Mouse (Mus musculus): Measurements from ENCODE around the gene Casp9. TPM values are rescaled to one million over a fixed set of nuclear protein-coding genes. Genes with fewer than 3 reads are reported as not detected.

Casp9 gene
- 15.2 TPM for polyA plus RNA-seq (2012; fragmentation: generic; extraction: Trizol)

GRCm38 (mm10) chr4:141793282-141794151 lies at the start of gene Casp9:
TSS of gene Casp9 (plus strand) at chr4:141793612.
- TF ChIP-seq E2F4 (IDR thresholded peaks at IDR 0.05; ENCODE audit: insufficient read depth) (no peak), TCF3 (IDR thresholded peaks at IDR 0.05; ENCODE audit: insufficient read length, low read depth) (no peak), CEBPB (IDR thresholded peaks at IDR 0.05; ENCODE audit: insufficient read depth, poor library complexity, severe bottlenecking) (no peak), MYOG (IDR thresholded peaks at IDR 0.05; ENCODE audit: control insufficient read depth in 1 of 3, insufficient read depth in 1 of 3, insufficient read length in 2 of 3, low read depth in 2 of 3) (peak in 1 of 3 experiments; percentile 30), POLR2A (IDR thresholded peaks at IDR 0.05; ENCODE audit: insufficient read length, low read depth) (peak; percentile 88), USF1 (IDR thresholded peaks at IDR 0.05; ENCODE audit: low read depth) (no peak), MAX (IDR thresholded peaks at IDR 0.05; ENCODE audit: low read depth) (no peak), SRF (IDR thresholded peaks at IDR 0.05; ENCODE audit: control insufficient read depth, insufficient read length, low read depth) (peak; percentile 16), MYOD1 (IDR thresholded peaks at IDR 0.05; ENCODE audit: control insufficient read depth in 1 of 3, insufficient read length in 2 of 3, low read depth in 2 of 3) (no peak), POLR2AphosphoS2 (IDR thresholded peaks at IDR 0.05; ENCODE audit: insufficient read length, low read depth) (peak; percentile 89), REST (IDR thresholded peaks at IDR 0.05; ENCODE audit: insufficient read depth, insufficient read length) (no peak), TCF12 (IDR thresholded peaks at IDR 0.05; ENCODE audit: insufficient read depth, poor library complexity, severe bottlenecking) (no peak)
- H3K4me2 ChIP-seq (ENCODE audit: low read depth): peak within 1 kb of the TSS; percentile 74
- peaks cover 14% of the 10 kb centered on the region for H3K79me2 ChIP-seq (ENCODE audit: control insufficient read depth, insufficient read depth)
- no peaks in the 10 kb centered on the region for H3K27me3 ChIP-seq (ENCODE audit: control insufficient read depth, insufficient read depth, insufficient read length)
- H3ac ChIP-seq (ENCODE audit: control insufficient read depth, insufficient read length): peak within 1 kb of the TSS; percentile 88
- no peaks in the 10 kb centered on the region for H3K36me3 ChIP-seq (ENCODE audit: control insufficient read depth, insufficient read depth)
- H3K4me3 ChIP-seq: peak within 1 kb of the TSS; percentile 46

- Histone ChIP-seq H3K27me3 (ENCODE audit: control insufficient read depth, insufficient read depth, insufficient read length) (no peaks in the 10 kb centered on the region), H3ac (ENCODE audit: control insufficient read depth, insufficient read length) (no peak within 1 kb of the TSS), H3K4me3 (no peak within 1 kb of the TSS), H3K36me3 (ENCODE audit: control insufficient read depth, insufficient read depth) (no peaks in the 10 kb centered on the region), H3K4me2 (ENCODE audit: low read depth) (no peak within 1 kb of the TSS), H3K79me2 (ENCODE audit: control insufficient read depth, insufficient read depth) (no peaks in the 10 kb centered on the region)
- TF ChIP-seq E2F4 (IDR thresholded peaks at IDR 0.05; ENCODE audit: insufficient read depth) (no peak), MYOD1 (IDR thresholded peaks at IDR 0.05; ENCODE audit: control insufficient read depth in 1 of 3, insufficient read length in 2 of 3, low read depth in 2 of 3) (no peak), POLR2AphosphoS2 (IDR thresholded peaks at IDR 0.05; ENCODE audit: insufficient read length, low read depth) (no peak), TCF12 (IDR thresholded peaks at IDR 0.05; ENCODE audit: insufficient read depth, poor library complexity, severe bottlenecking) (no peak), POLR2A (IDR thresholded peaks at IDR 0.05; ENCODE audit: insufficient read length, low read depth) (no peak), REST (IDR thresholded peaks at IDR 0.05; ENCODE audit: insufficient read depth, insufficient read length) (no peak), TCF3 (IDR thresholded peaks at IDR 0.05; ENCODE audit: insufficient read length, low read depth) (no peak), MYOG (IDR thresholded peaks at IDR 0.05; ENCODE audit: control insufficient read depth in 1 of 3, insufficient read depth in 1 of 3, insufficient read length in 2 of 3, low read depth in 2 of 3) (no peak), MAX (IDR thresholded peaks at IDR 0.05; ENCODE audit: low read depth) (no peak), USF1 (IDR thresholded peaks at IDR 0.05; ENCODE audit: low read depth) (no peak), SRF (IDR thresholded peaks at IDR 0.05; ENCODE audit: control insufficient read depth, insufficient read length, low read depth) (no peak), CEBPB (IDR thresholded peaks at IDR 0.05; ENCODE audit: insufficient read depth, poor library complexity, severe bottlenecking) (no peak)
Observed at GRCm38 (mm10) chr4:141746578-141747346, 46.6 kb upstream of the Casp9 start, which contains the start of gene Agmat. TSS of gene Agmat (plus strand) at chr4:141746672.

GRCm38 (mm10) chr4:141749557-141749956 lies 43.9 kb upstream of the Casp9 start:
- Histone ChIP-seq H3K4me3 (no peak overlapping the region), H3K36me3 (ENCODE audit: control insufficient read depth, insufficient read depth) (no peaks in the 10 kb centered on the region), H3K79me2 (ENCODE audit: control insufficient read depth, insufficient read depth) (no peaks in the 10 kb centered on the region), H3K4me2 (ENCODE audit: low read depth) (peak overlapping the region; percentile 34), H3ac (ENCODE audit: control insufficient read depth, insufficient read length) (no peak overlapping the region), H3K27me3 (ENCODE audit: control insufficient read depth, insufficient read depth, insufficient read length) (no peaks in the 10 kb centered on the region)
- TF ChIP-seq MYOD1 (IDR thresholded peaks at IDR 0.05; ENCODE audit: control insufficient read depth in 1 of 3, insufficient read length in 2 of 3, low read depth in 2 of 3): peak in 2 of 3 experiments; percentile 42 to 54
- peak in 1 of 3 experiments; percentile 85 for TF ChIP-seq MYOG (IDR thresholded peaks at IDR 0.05; ENCODE audit: control insufficient read depth in 1 of 3, insufficient read depth in 1 of 3, insufficient read length in 2 of 3, low read depth in 2 of 3)
- TF ChIP-seq SRF (IDR thresholded peaks at IDR 0.05; ENCODE audit: control insufficient read depth, insufficient read length, low read depth): no peak
- TF ChIP-seq TCF3 (IDR thresholded peaks at IDR 0.05; ENCODE audit: insufficient read length, low read depth): no peak
- no peak for TF ChIP-seq MAX (IDR thresholded peaks at IDR 0.05; ENCODE audit: low read depth)

GRCm38 (mm10) chr4:141750826-141751225 lies 42.6 kb upstream of the Casp9 start:
- Histone ChIP-seq H3K79me2 (ENCODE audit: control insufficient read depth, insufficient read depth) (no peaks in the 10 kb centered on the region), H3K27me3 (ENCODE audit: control insufficient read depth, insufficient read depth, insufficient read length) (no peaks in the 10 kb centered on the region), H3K36me3 (ENCODE audit: control insufficient read depth, insufficient read depth) (no peaks in the 10 kb centered on the region), H3ac (ENCODE audit: control insufficient read depth, insufficient read length) (no peak overlapping the region), H3K4me2 (ENCODE audit: low read depth) (no peak overlapping the region), H3K4me3 (no peak overlapping the region)
- TF ChIP-seq POLR2AphosphoS2 (IDR thresholded peaks at IDR 0.05; ENCODE audit: insufficient read length, low read depth): no peak
- TF ChIP-seq TCF12 (IDR thresholded peaks at IDR 0.05; ENCODE audit: insufficient read depth, poor library complexity, severe bottlenecking): no peak
- TF ChIP-seq REST (IDR thresholded peaks at IDR 0.05; ENCODE audit: insufficient read depth, insufficient read length): no peak
- TF ChIP-seq USF1 (IDR thresholded peaks at IDR 0.05; ENCODE audit: low read depth): no peak
- no peak for TF ChIP-seq TCF3 (IDR thresholded peaks at IDR 0.05; ENCODE audit: insufficient read length, low read depth)
- no peak for TF ChIP-seq SRF (IDR thresholded peaks at IDR 0.05; ENCODE audit: control insufficient read depth, insufficient read length, low read depth)
- TF ChIP-seq MAX (IDR thresholded peaks at IDR 0.05; ENCODE audit: low read depth): no peak
- TF ChIP-seq MYOG (IDR thresholded peaks at IDR 0.05; ENCODE audit: control insufficient read depth in 1 of 3, insufficient read depth in 1 of 3, insufficient read length in 2 of 3, low read depth in 2 of 3): no peak
- TF ChIP-seq E2F4 (IDR thresholded peaks at IDR 0.05; ENCODE audit: insufficient read depth): no peak
- no peak for TF ChIP-seq CEBPB (IDR thresholded peaks at IDR 0.05; ENCODE audit: insufficient read depth, poor library complexity, severe bottlenecking)
- no peak for TF ChIP-seq POLR2A (IDR thresholded peaks at IDR 0.05; ENCODE audit: insufficient read length, low read depth)
- no peak for TF ChIP-seq MYOD1 (IDR thresholded peaks at IDR 0.05; ENCODE audit: control insufficient read depth in 1 of 3, insufficient read length in 2 of 3, low read depth in 2 of 3)
